Mouse (Mus musculus) spleen, adult 2 months (tissue): ENCODE results near the gene Hist1h2ao.
"Not testable (repeated sequence)": the region's sequence is repeated elsewhere in the genome, so short reads cannot be mapped to it uniquely, and the experiment has no call there.

Source experiments
- CTCF ChIP-seq: fragments of 200-500 bp; IDR thresholded peaks from 2 replicates; pipeline ENCODE4 v1.5.1; 2011; ENCODE audit warnings: mild to moderate bottlenecking, inconsistent platforms; ENCODE audit not compliant: insufficient read depth, insufficient read length, insufficient replicate concordance; ENCODE audit errors: extremely low read depth
- POLR2A ChIP-seq: fragments of 200-500 bp; IDR thresholded peaks from 2 replicates; pipeline ENCODE4 v1.6.1; 2011; ENCODE audit warnings: low read depth, low read length, inconsistent platforms

DNA sequence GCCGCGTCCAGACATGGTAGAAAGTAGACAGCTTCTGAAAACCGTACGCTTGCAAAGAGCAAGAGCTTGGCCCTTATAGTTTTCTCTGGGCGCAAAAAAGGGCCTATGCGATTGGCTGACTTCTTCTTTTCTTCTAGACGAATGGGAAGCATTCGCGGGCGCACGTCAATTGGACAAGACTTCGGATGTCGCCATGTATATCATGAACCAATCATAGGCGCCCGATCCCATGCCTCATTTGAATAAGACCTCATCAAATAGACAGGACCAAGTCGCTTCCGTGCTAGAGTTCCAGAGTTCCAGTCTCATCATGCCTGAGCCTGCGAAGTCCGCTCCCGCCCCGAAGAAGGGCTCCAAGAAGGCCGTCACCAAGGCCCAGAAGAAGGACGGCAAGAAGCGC lies 23.2 kb downstream of the Hist1h2ao start, which contains the start of the genes Hist1h2ap and Hist1h2br:
- not testable (repeated sequence) for TF ChIP-seq POLR2A, CTCF
